Mouse (Mus musculus) heart, embryonic 12.5 days (tissue): ENCODE measurements around the gene Plk1. TPM values are rescaled to one million over a fixed set of nuclear protein-coding genes. Genes with fewer than 3 reads are reported as not detected.

Experiments used
- ATAC-seq: fragments of 200-750 bp; cut with Nextera tagmentation; 2 replicates; pipeline ENCODE4 v1.8.0; 2017; ENCODE audit warnings: moderate TSS enrichment, moderate library complexity; ENCODE audit not compliant: insufficient number of reproducible peaks, low FRiP score
- H3K27ac ChIP-seq: fragments of 300-500 bp; sonication (generic); 2 replicates; pipeline ENCODE4 v1.5.1; 2016; ENCODE audit warnings: mild to moderate bottlenecking, moderate library complexity; ENCODE audit not compliant: poor library complexity, severe bottlenecking
- H3K27me3 ChIP-seq: fragments of 300-500 bp; sonication (generic); replicated peaks from 2 replicates; pipeline ENCODE4 v1.6.1; 2016; ENCODE audit warnings: mild to moderate bottlenecking, moderate library complexity
- H3K36me3 ChIP-seq: fragments of 300-500 bp; sonication (generic); 2 replicates; pipeline ENCODE4 v1.6.1; 2016; ENCODE audit warnings: mild to moderate bottlenecking, moderate library complexity
- H3K4me1 ChIP-seq: fragments of 300-500 bp; sonication (generic); replicated peaks from 2 replicates; pipeline ENCODE4 v1.6.1; 2016; ENCODE audit warnings: mild to moderate bottlenecking
- H3K4me2 ChIP-seq: fragments of 300-500 bp; sonication (generic); 2 replicates; pipeline ENCODE4 v1.6.1; 2016; ENCODE audit warnings: mild to moderate bottlenecking, moderate library complexity
- H3K4me3 ChIP-seq: fragments of 300-500 bp; sonication (generic); 2 replicates; pipeline ENCODE4 v1.5.1; 2016; ENCODE audit warnings: mild to moderate bottlenecking
- H3K9ac ChIP-seq: fragments of 300-500 bp; sonication (generic); 2 replicates; pipeline ENCODE4 v1.6.1; 2016; ENCODE audit warnings: mild to moderate bottlenecking, moderate library complexity
- H3K9me3 ChIP-seq: fragments of 300-500 bp; sonication (generic); replicated peaks from 2 replicates; pipeline ENCODE4 v1.6.1; 2016; ENCODE audit warnings: mild to moderate bottlenecking, moderate library complexity
- WGBS: fragments of 180-500 bp; shearing (Covaris S2); methylation state at CpG from one replicate; pipeline ENCODE4 v1.1.7; 2016; 5-methylcytosine and 5-hydroxymethylcytosine counted together
- polyA plus RNA-seq: library from polyadenylated mRNA; unstranded; fragments of >200 nt; fragmentation: Nextera tagmentation; extraction: Ambion mirVana; gene quantifications from 2 replicates; pipeline ENCODE4 v1.2.1, GENCODE M21; 2016

Plk1 gene
- polyA plus RNA-seq, 1 experiment from 2014 or later, result 103 TPM

DNA sequence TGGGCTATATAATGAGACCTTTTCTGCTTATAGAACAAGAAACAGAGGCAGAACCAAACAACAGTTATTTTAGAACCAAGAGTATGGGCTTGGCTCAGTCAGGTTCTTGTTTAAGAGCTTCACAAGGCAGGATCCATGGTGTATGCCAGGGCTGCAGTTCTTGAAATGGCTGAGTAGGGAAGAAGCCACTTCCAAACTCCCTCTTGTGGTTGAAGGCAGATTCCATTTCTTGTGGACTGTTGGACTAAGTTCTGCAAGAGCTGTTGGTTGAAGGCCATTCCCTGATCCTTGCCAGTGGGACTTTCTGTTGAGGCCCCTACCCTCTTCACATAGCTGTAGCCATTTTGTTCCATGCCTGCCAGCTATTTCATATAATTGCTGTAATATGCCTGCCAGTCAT is 34.7 kb downstream of the Plk1 start:
- Histone ChIP-seq H3K9ac (no peak overlapping the region), H3K4me2 (no peak overlapping the region), H3K27me3 (no peaks in the 10 kb centered on the region), H3K9me3 (peaks cover 6% of the 10 kb centered on the region; the same call in 1 of the 2 replicates), H3K4me3 (no peak overlapping the region), H3K36me3 (no peaks in the 10 kb centered on the region), H3K27ac (no peak overlapping the region), H3K4me1 (no peaks in the 10 kb centered on the region)
- ATAC-seq, result no peak

DNA sequence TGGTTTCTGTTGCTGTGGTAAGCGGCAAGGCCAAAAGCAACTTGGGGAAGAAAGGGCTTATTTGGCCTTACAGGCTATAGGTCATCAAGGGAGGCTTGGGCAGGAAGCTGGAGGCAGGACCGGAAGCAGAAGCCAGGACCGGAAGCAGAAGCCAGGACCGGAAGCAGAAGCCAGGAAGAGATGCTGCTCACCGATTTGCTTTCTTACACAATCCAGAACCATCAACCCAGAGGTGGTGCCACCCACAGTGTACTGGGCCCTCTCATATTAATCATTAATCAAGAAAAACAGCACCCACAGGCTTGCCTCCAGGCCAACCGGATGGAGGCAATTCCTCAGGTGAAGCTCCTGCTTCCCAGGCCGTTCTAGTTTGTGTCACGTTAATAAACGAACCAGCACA is 37.5 kb downstream of the Plk1 start:
- Histone ChIP-seq H3K4me1 (no peaks in the 10 kb centered on the region), H3K9ac (no peak overlapping the region), H3K9me3 (peaks cover 6% of the 10 kb centered on the region; the same call in 1 of the 2 replicates), H3K4me2 (no peak overlapping the region), H3K36me3 (no peaks in the 10 kb centered on the region), H3K27me3 (no peaks in the 10 kb centered on the region), H3K4me3 (no peak overlapping the region), H3K27ac (no peak overlapping the region)
- ATAC-seq, result no peak
- WGBS, result 73% methylated on average over 9 of the region's 9 CpGs

DNA sequence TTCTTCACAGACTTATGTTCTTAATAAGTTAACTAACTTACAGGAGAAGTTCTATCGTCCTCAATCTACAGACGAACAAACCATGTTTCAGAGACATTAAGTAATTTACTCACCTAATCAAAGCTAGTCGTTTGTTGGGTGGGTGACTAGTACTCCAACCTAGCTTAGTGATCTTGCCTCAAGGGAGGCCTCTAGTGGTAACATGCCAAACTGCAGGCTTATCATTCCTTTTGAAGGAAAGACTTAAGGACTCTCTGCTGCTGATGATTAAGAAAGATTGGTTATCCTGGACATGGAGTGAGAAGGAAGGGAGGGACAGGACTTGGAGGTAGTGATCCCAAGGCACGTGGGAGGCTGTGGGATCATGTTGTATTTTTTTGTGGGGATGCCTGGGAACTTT is 38.1 kb downstream of the Plk1 start:
- ATAC-seq, result no peak
- 32% methylated on average over 4 of the region's 4 CpGs for WGBS
- H3K27ac ChIP-seq, result no peak overlapping the region
- no peak overlapping the region for H3K4me3 ChIP-seq
- H3K4me2 ChIP-seq, result no peak overlapping the region
- H3K4me1 ChIP-seq, result no peaks in the 10 kb centered on the region
- H3K36me3 ChIP-seq, result no peaks in the 10 kb centered on the region
- H3K9me3 ChIP-seq, result peaks cover 6% of the 10 kb centered on the region; the same call in 1 of the 2 replicates
- H3K9ac ChIP-seq, result no peak overlapping the region
- no peaks in the 10 kb centered on the region for H3K27me3 ChIP-seq

DNA sequence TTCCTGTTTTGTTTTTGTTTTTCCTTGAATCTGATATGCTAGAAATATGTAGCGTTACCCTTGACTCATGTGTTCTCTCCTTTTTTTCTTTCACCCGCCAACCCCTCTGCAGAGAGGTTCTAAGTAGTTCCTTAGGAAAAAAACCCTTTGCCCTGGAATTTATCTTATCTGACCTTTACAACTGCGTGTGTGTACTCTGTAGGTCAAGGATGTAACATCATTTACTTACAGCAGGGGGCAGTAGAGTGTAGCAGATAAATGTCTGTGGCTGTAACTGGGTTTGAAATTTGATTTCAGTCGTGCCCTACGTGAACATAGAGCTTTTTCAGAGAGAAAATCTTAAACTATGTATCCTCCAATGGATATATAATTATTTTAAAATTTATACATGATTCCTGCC is 40.1 kb downstream of the Plk1 start:
- Histone ChIP-seq H3K27ac (no peak overlapping the region), H3K9me3 (peaks cover 6% of the 10 kb centered on the region; the same call in 1 of the 2 replicates), H3K4me1 (no peaks in the 10 kb centered on the region), H3K4me3 (no peak overlapping the region), H3K27me3 (no peaks in the 10 kb centered on the region), H3K9ac (no peak overlapping the region), H3K36me3 (no peaks in the 10 kb centered on the region), H3K4me2 (no peak overlapping the region)
- 0 out of 2 replicates have a peak, but pooled peaks have one; percentile 11 for ATAC-seq
- whole genome bisulfite sequencing, result 21% methylated on average over 5 of the region's 5 CpGs

DNA sequence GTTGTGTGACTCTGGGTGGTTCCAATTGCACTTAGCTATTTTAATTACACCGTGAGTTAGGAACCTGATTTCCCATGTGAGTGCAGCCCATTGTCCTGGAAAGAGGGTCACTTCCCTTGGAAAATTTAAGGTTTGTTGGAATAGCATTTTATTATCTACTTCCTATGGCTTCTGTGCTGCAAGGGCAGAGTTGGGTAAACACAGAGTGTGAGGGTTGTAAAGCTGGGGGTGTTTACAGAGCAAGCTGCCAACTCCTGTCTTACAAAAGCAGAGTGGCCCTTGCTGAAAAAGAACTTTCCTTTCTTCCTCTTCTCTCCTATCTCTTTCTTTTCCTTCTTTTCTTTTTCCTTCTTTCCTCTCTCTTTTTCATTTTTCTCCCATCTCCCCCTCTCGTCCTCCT is 44.7 kb downstream of the Plk1 start:
- Histone ChIP-seq H3K4me1 (no peaks in the 10 kb centered on the region), H3K9ac (no peak overlapping the region), H3K4me3 (no peak overlapping the region), H3K27ac (peak overlapping the region; percentile 36; the same call in 1 of the 2 replicates), H3K36me3 (no peaks in the 10 kb centered on the region), H3K4me2 (no peak overlapping the region), H3K27me3 (no peaks in the 10 kb centered on the region), H3K9me3 (no peaks in the 10 kb centered on the region)
- 0 out of 2 replicates have a peak, but pooled peaks have one; percentile 36 for ATAC-seq
- WGBS, result 46% methylated on average over 2 of the region's 2 CpGs

DNA sequence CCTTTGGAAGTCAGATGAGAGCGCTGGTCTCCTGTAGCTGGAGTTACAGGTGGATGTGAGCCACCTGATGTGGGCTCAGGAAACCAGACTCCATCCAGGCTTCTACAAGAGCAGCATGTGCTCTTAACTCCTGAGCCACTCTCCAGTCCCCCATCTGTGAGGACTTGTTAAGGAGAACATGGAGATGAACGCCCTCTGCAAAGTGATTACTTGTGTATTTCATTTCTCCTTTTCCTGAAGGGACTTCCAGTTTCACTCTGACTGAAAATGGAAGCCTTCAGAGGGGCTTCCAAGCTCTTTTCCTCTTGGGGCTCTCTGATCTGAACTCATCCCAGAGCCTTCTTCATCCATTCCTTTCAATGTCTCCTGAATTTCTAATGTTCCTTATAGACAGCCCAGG is 46.9 kb downstream of the Plk1 start:
- no peaks in the 10 kb centered on the region for H3K9me3 ChIP-seq
- no peak overlapping the region for H3K9ac ChIP-seq
- H3K27ac ChIP-seq, result no peak overlapping the region
- no peak for ATAC-seq
- WGBS, result 66% methylated on average over 2 of the region's 2 CpGs
- no peak overlapping the region for H3K4me2 ChIP-seq
- no peaks in the 10 kb centered on the region for H3K36me3 ChIP-seq
- no peaks in the 10 kb centered on the region for H3K4me1 ChIP-seq
- H3K4me3 ChIP-seq, result no peak overlapping the region
- H3K27me3 ChIP-seq, result no peaks in the 10 kb centered on the region

DNA sequence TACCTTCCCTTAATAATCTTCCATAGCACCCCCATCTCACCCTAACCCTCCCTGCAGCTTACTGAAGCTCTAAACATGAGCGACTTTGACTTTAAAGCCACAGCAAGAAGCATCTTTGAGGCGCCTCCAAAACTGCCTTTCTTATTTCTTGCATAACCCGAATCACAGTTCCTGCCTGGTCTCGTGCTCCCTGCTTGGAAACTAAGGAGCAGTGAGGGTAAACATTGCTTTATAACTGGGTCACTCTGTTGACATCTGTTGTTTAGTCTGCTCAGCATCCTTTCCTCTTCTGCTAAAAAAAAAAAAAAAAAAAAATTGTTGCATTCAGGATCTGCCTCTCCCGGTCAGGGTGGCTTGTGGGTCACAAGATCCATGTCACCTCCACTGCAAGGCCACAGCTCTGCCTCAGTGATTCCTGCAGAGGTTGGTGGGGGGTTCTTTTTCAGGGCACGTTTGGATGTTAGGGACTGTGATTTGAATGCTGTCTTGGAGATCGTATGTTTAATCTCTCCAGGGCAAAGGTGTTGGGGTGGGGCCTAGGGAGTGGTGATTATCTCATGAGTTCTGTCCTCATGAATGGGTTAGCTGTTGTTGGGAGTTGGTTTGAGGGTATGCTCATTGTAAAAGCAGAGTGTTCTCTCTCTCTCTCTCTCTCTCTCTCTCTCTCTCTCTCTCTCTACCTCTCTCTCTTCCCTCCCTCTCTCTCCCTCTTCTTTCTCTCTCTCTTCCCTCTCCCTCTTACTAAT is 49.2 kb downstream of the Plk1 start:
- Histone ChIP-seq H3K27me3 (no peaks in the 10 kb centered on the region), H3K27ac (no peak overlapping the region), H3K4me3 (no peak overlapping the region), H3K4me2 (no peak overlapping the region), H3K9ac (no peak overlapping the region), H3K4me1 (no peaks in the 10 kb centered on the region), H3K9me3 (no peaks in the 10 kb centered on the region), H3K36me3 (no peaks in the 10 kb centered on the region)
- WGBS, result 47% methylated on average over 7 of the region's 7 CpGs
- ATAC-seq, result no peak

DNA sequence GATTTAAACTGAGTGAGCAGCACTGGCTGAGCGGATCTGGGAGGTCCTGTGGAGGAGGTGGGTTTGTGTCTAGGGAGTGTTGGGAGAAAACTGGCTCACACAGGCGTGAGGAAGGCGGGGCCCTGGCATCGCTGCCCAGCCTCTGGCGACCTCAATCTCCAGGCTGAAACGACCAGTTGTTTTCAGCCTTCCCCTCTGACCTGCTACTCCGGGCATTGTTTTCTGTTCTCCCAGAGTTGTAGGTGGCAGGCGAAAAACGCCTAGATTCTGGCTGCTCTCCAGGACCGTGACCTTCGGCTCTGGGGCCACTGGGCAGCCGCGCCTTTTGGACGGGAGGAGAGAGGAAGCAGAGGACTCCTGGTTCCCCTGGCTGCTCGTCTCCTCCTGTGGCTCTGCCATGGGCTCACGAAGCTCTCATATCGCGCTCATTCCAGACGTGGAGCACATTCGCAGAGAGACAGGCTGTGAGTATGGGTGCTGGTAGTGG is 60.1 kb downstream of the Plk1 start, which contains the start of gene Chp2:
Gene Chp2, plus strand, starts transcription at position 182 of the 487 bp plus-strand sequence.
- peak; percentile 61; the same call in 1 of the 2 replicates for ATAC-seq
- Histone ChIP-seq H3K36me3 (no peaks in the 10 kb centered on the region), H3K4me2 (peak within 1 kb of the TSS; percentile 74), H3K4me3 (peak within 1 kb of the TSS; percentile 39), H3K9ac (peak within 1 kb of the TSS; percentile 49; the same call in 1 of the 2 replicates), H3K27me3 (peaks cover 22% of the 10 kb centered on the region; the same call in 1 of the 2 replicates), H3K27ac (no peak within 1 kb of the TSS), H3K4me1 (peaks cover 7% of the 10 kb centered on the region; the same call in 1 of the 2 replicates), H3K9me3 (peaks cover 4% of the 10 kb centered on the region)
- 14% methylated on average over 20 of the region's 20 CpGs for WGBS

Other genes starting within 250 kb of the Plk1 start
- 18.1 and 18.8 TPM in 2 replicates for gene Cog7, start 177.7 kb upstream of the Plk1 start, polyA plus RNA-seq
- gene Gga2, start 138.2 kb upstream of the Plk1 start, polyA plus RNA-seq, result 98.0 and 99.4 TPM in 2 replicates
- gene Ubfd1, start 92.3 kb upstream of the Plk1 start, polyA plus RNA-seq, result 73.5 and 75.0 TPM in 2 replicates
- 24.7 and 25.0 TPM in 2 replicates for gene Ears2, start 92.2 kb upstream of the Plk1 start, polyA plus RNA-seq
- 1,263 and 1,284 TPM in 2 replicates for gene Ndufab1, start 57.6 kb upstream of the Plk1 start, polyA plus RNA-seq
- 13.2 and 14.1 TPM in 2 replicates for gene Palb2, start 26.5 kb upstream of the Plk1 start, polyA plus RNA-seq
- 70.1 and 73.9 TPM in 2 replicates for gene Dctn5, start 26.4 kb upstream of the Plk1 start, polyA plus RNA-seq
- gene Ern2, start 26.8 kb downstream of the Plk1 start, polyA plus RNA-seq, result not detected in 2 replicates
- gene Chp2, start 60.1 kb downstream of the Plk1 start, polyA plus RNA-seq, result 0.15 and 0.42 TPM in 2 replicates
- gene Prkcb, start 129.3 kb downstream of the Plk1 start, polyA plus RNA-seq, result 9.0 and 10.5 TPM in 2 replicates